Mouse (Mus musculus) brain, embryonic 14.5 days (tissue): ENCODE data around the gene Sp100. TPM values are rescaled to one million over a fixed set of nuclear protein-coding genes. Genes with fewer than 3 reads are reported as not detected.

Experiments used
- DNase-seq: peaks from one replicate; pipeline ENCODE4 v3.0.0-alpha.2; 2011; ENCODE audit warnings: low read depth
- CTCF ChIP-seq: fragments of 200-500 bp; IDR thresholded peaks from 2 replicates; pipeline ENCODE4 v1.5.1; 2012; ENCODE audit warnings: inconsistent platforms, mild to moderate bottlenecking, moderate library complexity, borderline replicate concordance; ENCODE audit not compliant: insufficient read depth, insufficient read length; ENCODE audit errors: extremely low read depth
- POLR2A ChIP-seq: fragments of 200-500 bp; IDR thresholded peaks from 2 replicates; pipeline ENCODE4 v1.6.1; 2012; ENCODE audit warnings: mild to moderate bottlenecking, inconsistent platforms, borderline replicate concordance; ENCODE audit not compliant: poor library complexity, insufficient read depth, insufficient read length, severe bottlenecking; ENCODE audit errors: extremely low read depth
- polyA plus RNA-seq: library from polyadenylated mRNA; depleted of rRNA; stranded (reverse); fragments of >200 nt; gene quantifications from 2 replicates; pipeline ENCODE4 v1.2.3, GENCODE M21; 2012; rRNA removed

The Sp100 gene
- polyA plus RNA-seq, 1 experiment = 0.52 TPM

DNA sequence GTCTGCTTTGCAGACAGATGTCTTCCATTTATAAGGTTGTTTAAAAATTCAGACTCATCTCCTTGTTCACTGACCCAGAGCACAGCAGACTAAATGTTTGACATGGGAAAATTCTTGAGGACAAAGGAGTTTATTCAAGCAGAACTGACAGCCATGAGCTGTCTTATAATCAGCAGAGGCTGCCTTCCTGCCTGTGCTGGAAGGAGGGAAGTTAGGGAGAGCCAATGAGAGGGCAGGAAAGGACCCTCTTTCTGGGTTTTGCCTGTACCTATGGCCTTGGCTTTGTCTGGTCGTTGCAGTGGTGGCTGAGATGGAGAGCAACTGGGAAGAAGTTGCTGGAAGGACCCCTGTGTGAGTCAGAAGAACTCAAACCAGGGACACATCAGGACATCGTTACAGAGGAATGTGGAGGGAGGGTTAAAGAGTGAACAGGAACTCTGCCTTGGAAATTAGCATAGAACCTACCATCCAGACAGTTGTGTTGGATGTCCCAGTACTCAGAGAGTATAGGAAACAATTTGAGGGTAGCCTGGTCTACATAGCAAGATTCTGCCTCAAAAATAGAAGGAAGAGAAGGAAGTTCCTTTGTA is 93.2 kb downstream of the Sp100 start:
- DNase-seq = peak; percentile 58
- no peak for TF ChIP-seq POLR2A
- TF ChIP-seq CTCF = no peak

DNA sequence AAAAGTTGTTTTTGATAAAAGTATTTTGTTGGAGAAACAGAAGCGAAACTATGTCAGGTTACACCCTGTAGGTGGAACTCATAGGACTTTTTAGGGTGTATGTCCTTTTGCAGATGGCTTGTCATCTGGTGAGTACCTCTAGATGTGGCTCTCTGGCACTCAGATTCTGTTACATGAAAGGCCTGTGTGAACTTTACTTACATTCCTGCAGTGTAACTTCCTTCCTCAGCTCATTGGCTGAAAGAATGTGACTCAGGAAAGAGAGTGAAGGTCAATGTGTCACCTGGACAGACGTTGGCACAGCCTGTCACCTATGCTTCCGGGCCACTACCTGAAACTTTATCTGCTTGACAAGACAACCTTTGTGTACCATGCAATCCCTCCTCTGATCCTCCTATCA is 94.8 kb downstream of the Sp100 start:
- no peak for TF ChIP-seq CTCF
- no peak for TF ChIP-seq POLR2A
- no peak for DNase-seq

DNA sequence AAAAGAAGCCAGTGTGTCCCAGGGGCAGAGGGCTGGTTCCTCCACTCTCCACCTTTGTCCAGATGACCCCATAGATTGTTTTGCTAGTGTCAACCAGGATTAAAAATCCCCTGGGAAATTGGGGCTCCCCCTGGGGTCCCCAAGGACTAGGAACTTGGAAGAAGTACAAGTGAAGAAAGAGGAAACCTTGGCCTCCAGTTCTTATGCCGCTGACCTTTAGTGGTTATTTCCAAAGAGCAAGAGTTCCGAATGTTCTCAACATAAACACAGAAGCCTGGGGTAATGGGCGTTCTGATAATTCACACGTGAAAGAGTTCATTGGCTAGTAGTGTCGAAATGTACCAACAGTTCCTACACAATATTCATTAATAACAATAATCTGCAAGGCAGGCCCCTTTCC is 96.7 kb downstream of the Sp100 start:
- no peak for DNase-seq
- no peak for TF ChIP-seq CTCF
- TF ChIP-seq POLR2A = no peak

DNA sequence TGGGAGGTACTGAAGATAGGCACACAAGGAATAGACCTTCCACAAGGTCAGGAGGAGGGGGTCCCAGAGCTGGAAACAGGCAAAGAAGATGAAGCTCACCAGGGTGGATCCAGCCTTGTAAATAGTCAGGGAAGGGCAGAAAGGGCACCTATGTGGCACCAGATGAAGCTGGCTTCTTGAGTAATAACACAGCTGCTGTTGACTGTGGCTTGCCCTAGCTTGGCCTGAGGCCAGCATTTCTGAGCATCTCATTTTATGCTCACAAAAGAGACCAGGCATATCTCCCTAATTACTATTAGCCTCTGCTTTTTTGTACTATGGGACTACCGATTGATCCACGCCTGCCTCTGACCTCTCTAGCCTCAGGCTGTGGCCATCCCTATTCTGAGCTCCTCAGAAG is 100.0 kb downstream of the Sp100 start:
- peak; percentile 18 for DNase-seq
- no peak for TF ChIP-seq CTCF
- no peak for TF ChIP-seq POLR2A

DNA sequence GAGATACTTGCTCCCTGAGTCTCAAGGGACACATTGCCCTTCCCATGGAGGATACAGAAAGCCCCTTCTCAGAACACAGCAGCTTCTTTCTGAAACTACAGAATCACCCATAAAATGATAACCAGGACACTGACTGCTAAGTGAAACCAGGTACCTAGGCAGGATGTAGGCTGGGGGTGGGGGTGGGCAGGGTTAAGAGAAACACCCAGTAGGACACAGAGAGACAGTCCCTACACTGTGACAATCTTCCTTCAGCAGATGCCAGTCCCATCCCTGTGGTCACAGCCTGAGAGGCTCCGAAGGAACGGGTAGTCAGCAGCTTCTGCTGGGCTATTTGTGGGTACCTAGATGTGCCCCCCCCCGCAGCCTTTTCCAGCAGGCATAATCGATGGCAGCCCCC is 100.9 kb downstream of the Sp100 start:
- DNase-seq = no peak
- no peak for TF ChIP-seq CTCF
- TF ChIP-seq POLR2A = no peak

DNA sequence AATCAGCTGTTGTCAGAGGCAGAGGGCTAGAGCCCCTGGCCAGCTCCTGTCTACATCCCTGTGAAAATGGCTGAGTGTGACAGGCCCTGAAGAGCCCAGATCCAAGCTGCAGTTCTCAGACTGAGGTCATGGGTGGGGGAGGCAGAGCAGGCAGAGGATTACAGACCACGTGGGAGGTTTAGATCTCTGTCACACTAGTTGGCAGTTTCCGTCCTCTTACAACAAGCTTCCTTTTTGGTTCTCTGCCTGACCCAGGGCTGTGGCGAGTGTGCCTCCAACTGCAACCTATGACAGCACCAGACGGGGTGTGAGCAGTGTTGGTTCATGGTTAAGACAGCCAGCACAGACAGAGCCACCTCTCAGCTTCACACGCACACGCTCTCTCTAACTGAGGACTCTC is 101.7 kb downstream of the Sp100 start:
- TF ChIP-seq CTCF (no peak), POLR2A (no peak)
- DNase-seq = peak; percentile 29

DNA sequence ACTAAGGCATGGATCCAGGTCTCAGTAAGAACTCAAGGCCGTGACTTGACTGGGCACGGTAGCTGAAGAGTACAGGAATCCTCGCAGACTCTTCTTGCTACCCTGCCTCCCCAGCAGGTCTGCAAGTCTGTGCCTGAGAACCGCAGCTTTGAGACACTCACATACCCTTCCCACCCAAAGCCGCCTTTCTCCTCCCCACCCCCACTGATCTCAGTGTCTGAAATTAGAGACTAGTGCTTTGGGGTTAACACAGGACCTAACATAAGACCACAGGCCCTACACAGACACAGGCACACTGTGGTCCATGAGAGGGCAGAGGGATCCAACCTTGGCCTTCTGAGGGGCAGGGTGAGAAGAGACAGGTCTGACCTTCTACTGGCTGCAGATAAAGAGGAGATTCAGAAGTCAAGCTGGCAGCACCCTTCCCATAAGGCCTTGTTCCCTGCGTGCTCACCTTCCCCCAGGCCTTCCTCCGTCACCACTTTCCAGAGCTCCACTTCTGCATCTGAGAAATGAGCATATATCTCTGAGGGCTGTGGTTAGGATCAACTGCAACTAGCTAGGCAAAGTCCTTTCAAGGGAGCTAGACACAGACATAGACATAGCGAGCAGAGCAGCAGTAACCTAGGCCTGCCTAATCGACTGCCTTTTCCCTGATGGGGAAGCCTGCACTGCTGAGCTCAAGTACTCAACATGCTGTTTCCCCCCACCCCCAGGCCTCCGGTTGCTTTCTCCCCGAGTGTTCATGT is 102.3 kb downstream of the Sp100 start:
- DNase-seq = no peak

DNA sequence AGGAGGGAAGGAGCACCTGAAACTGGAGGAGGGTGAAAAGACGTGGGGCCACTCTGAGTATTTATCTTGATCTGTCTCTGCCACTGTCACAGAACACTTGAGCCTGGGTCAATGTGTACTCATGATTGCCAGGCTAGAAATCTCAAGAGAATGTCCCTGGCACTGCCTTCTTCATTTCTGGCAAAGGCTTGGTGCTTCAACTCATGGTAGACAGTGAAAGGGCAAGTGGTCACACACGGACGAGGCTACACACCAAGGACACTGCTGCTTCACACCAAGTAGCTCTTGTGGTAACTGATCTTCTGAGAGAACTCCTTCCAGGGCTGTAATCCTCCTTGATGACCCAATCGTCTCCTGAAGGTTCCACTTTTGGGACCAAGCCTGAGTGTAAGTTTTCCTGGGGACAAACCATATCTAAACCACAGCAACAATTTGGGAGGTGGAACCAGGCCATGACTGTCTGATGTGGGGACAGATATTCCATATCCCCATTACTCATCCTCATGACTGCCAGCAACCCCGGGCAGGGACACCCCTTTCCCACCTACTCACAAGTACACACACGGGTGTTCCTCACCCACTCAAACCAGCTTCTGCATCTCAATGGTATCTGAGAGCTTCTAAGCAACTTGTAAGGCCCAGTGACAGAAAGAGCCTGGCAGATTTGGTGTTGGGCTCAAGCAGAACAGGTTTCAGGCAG is 107.9 kb downstream of the Sp100 start:
- DNase-seq = no peak
- no peak for TF ChIP-seq CTCF
- TF ChIP-seq POLR2A = no peak

More for the DNA sequence above, 102.3 kb downstream of the Sp100 start:
- TF ChIP-seq CTCF (no peak), POLR2A (no peak)

DNA sequence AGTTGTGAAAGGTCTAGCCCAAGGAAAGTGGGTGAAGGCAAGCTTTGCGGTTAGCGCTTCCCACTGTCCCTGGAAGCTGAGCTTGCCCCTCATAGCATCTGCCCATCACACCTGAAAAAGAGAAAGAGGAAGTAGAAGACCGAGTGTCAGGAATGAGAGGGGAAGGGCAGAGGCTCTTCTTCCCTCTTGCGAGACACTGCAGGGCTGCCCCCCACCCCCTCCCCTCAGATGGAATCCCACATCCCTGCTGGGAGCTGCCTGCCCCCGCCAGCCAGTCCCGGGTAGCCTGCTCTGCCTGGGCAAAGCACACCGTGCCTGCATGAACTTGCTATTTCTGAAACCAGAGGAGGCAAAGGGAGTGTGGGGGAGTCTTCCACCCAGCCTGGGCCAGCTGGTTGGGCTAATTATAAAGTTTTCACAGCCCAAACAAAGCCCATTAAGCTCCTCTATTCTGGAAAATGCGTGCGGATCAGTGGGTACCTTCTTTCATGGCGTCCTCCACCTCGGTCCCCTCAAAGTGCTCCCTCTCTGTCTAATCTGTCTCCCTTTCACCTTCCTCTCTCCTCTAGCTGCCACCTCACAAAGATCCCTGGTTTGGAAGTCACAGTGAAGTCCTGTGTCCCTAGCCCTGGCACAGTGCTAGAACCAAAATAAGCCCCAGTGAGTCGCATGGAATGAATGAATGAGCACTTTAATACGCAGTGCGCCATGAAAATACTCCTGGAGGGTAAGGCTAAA is 108.6 kb downstream of the Sp100 start:
- DNase-seq = peak; percentile 20
- no peak for TF ChIP-seq POLR2A
- no peak for TF ChIP-seq CTCF

DNA sequence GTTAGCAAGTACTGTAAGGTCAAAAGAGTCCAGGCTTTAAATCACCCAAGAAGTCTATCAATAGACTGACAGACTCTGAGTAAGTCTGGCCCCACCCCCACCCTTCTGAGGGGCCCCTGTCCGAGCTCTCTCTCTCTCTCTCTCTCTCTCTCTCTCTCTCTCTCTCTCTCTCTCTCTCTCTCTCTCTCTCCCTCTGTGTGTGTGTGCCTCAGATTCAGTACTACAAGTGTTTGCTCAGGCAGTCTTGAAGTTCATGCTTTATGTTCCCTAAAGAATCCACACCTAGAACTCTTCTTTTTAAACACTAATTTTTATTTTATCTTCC is 109.1 kb downstream of the Sp100 start:
- no peak for DNase-seq
- TF ChIP-seq POLR2A = no peak
- no peak for TF ChIP-seq CTCF

Other genes with a start within 250 kb of the Sp100 start
- not detected in 2 replicates for gene G530012D18Rik, start 74.3 kb upstream of the Sp100 start, polyA plus RNA-seq
- gene Sp110, start 51.2 kb upstream of the Sp100 start, polyA plus RNA-seq = 0.35 and 0.67 TPM in 2 replicates
- 0.16 and 0.48 TPM in 2 replicates for gene Sp140, start 49.6 kb upstream of the Sp100 start, polyA plus RNA-seq
- gene A630001G21Rik, start 128.7 kb downstream of the Sp100 start, polyA plus RNA-seq = 0.67 and 0.75 TPM in 2 replicates
- 109 and 118 TPM in 2 replicates for gene Cab39, start 143.5 kb downstream of the Sp100 start, polyA plus RNA-seq
- gene Itm2c, start 244.3 kb downstream of the Sp100 start, polyA plus RNA-seq = 160 and 168 TPM in 2 replicates